Mouse (Mus musculus) heart, adult 2 months (tissue): Measurements from ENCODE around the gene Xylt2. TPM values are rescaled to one million over a fixed set of nuclear protein-coding genes. Genes with fewer than 3 reads are reported as not detected.

Experiments
- DNase-seq, 2 experiments: peaks; one replicate each; pipeline ENCODE4 v3.0.0; 2021
- H3K27ac ChIP-seq: fragments of 200-600 bp; 2 replicates; pipeline ENCODE4 v1.8.1; 2022
- H3K27me3 ChIP-seq: fragments of 200-500 bp; 2 replicates; pipeline ENCODE4 v1.6.1; 2012; ENCODE audit warnings: mild to moderate bottlenecking, low read length, inconsistent platforms, mixed read lengths; ENCODE audit not compliant: control insufficient read depth, insufficient read depth
- H3K36me3 ChIP-seq: fragments of 200-500 bp; 2 replicates; pipeline ENCODE4 v1.6.1; 2012; ENCODE audit warnings: low read length, inconsistent platforms; ENCODE audit not compliant: control insufficient read depth, insufficient read depth
- H3K4me1 ChIP-seq: fragments of 200-500 bp; 2 replicates; pipeline ENCODE4 v1.6.1; 2011; ENCODE audit warnings: low read length; ENCODE audit not compliant: control insufficient read depth, insufficient read depth
- H3K4me3 ChIP-seq: fragments of 200-600 bp; 2 replicates; pipeline ENCODE4 v1.8.1; 2022
- H3K79me2 ChIP-seq: fragments of 200-500 bp; replicated peaks from 2 replicates; pipeline ENCODE4 v1.6.1; 2012; ENCODE audit warnings: mild to moderate bottlenecking, inconsistent platforms, low read length, moderate library complexity, mixed read lengths; ENCODE audit not compliant: control insufficient read depth, insufficient read depth
- H3K9ac ChIP-seq: fragments of 200-500 bp; 2 replicates; pipeline ENCODE4 v1.6.1; 2012; ENCODE audit warnings: low read depth, mild to moderate bottlenecking, control low read depth, inconsistent platforms, low read length, mixed read lengths
- CTCF ChIP-seq: fragments of 200-600 bp; IDR thresholded peaks from 2 replicates; pipeline ENCODE4 v1.8.1; 2022; ENCODE audit warnings: antibody characterized with exemption, mild to moderate bottlenecking, moderate library complexity
- EP300 ChIP-seq: fragments of 200-500 bp; IDR thresholded peaks from 2 replicates; pipeline ENCODE4 v1.6.1; 2011; ENCODE audit warnings: low read depth, low read length, control low read depth; ENCODE audit not compliant: insufficient read depth
- POLR2A ChIP-seq: fragments of 200-500 bp; IDR thresholded peaks from 2 replicates; pipeline ENCODE4 v1.6.1; 2011; ENCODE audit warnings: mild to moderate bottlenecking, low read depth, low read length, control low read depth; ENCODE audit not compliant: insufficient read depth
- WGBS: fragments of 180-500 bp; shearing (Covaris S2); methylation state at CpG from one replicate; pipeline ENCODE4 v1.1.7; 2018; 5-methylcytosine and 5-hydroxymethylcytosine counted together
- intact Hi-C: fragments of 180-260 bp; cut with DNase I; formaldehyde crosslinking; loops from one replicate; pipeline ENCODE4 v1.15.1; 2025
- polyA plus RNA-seq: library from polyadenylated mRNA; depleted of rRNA; stranded (reverse); fragments of >200 nt; gene quantifications from 2 replicates; pipeline ENCODE4 v1.2.3, GENCODE M21; 2012
- total RNA-seq, 2 experiments: library from RNA; stranded (reverse); gene quantifications; 2 replicates each; pipeline ENCODE4 v1.2.3; 2021

Xylt2 gene
- total and polyA plus RNA-seq, 3 experiments: 7.2 to 11.6 (median 7.9) TPM

DNA sequence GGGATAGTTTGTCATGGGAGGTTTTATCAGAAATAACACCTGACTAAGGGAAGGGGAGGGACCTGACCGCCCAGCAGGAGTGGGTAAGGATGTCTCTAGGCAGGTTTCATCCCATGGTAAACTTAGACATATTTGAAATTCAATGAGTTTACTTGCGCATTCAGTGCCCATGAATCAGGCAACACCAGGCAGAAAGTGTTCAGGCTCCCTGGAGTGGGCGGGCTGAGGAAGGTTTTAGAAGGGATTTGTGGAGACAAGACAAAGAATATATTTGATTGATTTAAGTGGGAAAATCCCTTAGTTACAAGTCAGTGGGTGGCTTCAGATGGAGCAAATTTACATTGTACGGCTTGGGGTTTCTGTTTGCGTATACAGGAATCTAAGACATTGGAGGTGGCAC, 38.3 kb upstream of the Xylt2 start:
- 0 out of 2 replicates have a peak, but pooled peaks cover 1% of the 10 kb centered on the region for H3K27me3 ChIP-seq
- DNase-seq: no peak
- no peak overlapping the region for H3K9ac ChIP-seq
- no peak for TF ChIP-seq EP300
- no peak overlapping the region for H3K27ac ChIP-seq
- no peaks in the 10 kb centered on the region for H3K36me3 ChIP-seq
- H3K4me1 ChIP-seq: no peaks in the 10 kb centered on the region
- no peaks in the 10 kb centered on the region for H3K79me2 ChIP-seq
- 92% methylated on average over 5 of the region's 5 CpGs for WGBS
- intact Hi-C loops: loop anchor here (5.0 kb wide), 2 partner anchors 83 to 168 kb away; partner anchors contain the start of gene Rsad1
- no peak overlapping the region for H3K4me3 ChIP-seq

DNA sequence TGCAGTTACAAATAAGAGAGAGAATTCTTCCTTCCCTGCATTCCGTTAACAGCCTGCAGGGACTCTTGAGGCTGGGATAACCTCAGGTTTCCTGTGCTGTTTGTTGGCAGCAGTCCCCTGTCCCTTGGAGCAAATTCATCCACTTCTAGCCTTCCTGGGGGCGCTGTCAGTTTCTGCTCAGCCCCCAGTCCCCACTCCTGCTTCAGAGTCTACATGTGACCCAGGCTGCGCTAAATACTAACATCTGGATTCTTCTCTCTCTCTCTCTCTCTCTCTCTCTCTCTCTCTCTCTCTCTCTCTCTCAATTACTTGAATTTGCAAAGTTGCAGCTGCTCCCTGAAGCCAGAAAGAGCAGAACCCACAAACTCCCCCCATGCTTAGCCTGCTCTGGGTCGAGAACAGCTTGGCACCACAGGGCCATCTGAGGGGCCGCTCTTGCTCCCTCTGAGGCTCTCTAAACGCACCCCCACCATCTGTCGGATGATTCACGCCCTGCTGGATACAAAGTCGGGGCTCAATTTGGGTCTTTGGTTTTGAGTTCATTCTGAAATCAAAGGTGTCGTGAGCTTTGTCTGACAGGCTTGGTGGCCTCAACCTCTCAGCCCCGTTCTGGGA, 36.0 kb upstream of the Xylt2 start:
- intact Hi-C loops: no loop called here
- 32% methylated on average over 11 of the region's 11 CpGs for WGBS
- TF ChIP-seq POLR2A: no peak
- TF ChIP-seq EP300: no peak
- no peak for TF ChIP-seq CTCF

DNA sequence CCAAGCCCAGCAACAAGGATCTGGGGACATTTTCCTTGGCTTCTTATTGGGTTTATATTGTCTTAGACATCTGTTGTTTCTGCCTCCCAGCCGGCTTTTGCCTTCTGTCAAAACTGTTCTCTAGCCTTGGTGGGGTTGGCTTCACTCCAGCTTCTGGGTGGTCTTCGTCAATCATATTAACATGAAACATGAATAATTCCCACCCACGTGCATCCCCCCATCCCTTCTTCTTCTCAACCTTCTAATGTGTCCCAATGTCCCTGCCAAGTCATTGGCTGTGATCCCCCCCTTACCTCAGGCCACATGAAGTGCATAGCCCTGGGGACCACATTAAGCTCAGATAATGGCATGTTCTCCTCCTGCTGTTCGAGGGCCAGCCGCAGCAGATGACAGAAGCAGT, 27.2 kb upstream of the Xylt2 start, which contains the start of gene Gm11541:
Gene Gm11541 (minus strand): TSS at position 28 of the 400 bp plus-strand sequence.
- WGBS: 80% methylated on average over 5 of the region's 5 CpGs
- no peak for DNase-seq
- Histone ChIP-seq H3K4me3 (no peak within 1 kb of the TSS), H3K27me3 (no peaks in the 10 kb centered on the region), H3K79me2 (no peaks in the 10 kb centered on the region), H3K9ac (no peak within 1 kb of the TSS), H3K4me1 (no peaks in the 10 kb centered on the region), H3K36me3 (no peaks in the 10 kb centered on the region), H3K27ac (no peak within 1 kb of the TSS)
- TF ChIP-seq CTCF: no peak
- no peak for TF ChIP-seq EP300
- no peak for TF ChIP-seq POLR2A
- intact Hi-C loops: no loop called here

More for the DNA sequence above, 36.0 kb upstream of the Xylt2 start:
- H3K4me1 ChIP-seq: no peaks in the 10 kb centered on the region
- no peaks in the 10 kb centered on the region for H3K36me3 ChIP-seq
- no peaks in the 10 kb centered on the region for H3K79me2 ChIP-seq
- no peak overlapping the region for H3K9ac ChIP-seq
- H3K27ac ChIP-seq: no peak overlapping the region
- no peak for DNase-seq
- no peak overlapping the region for H3K4me3 ChIP-seq
- 0 out of 2 replicates have a peak, but pooled peaks cover 1% of the 10 kb centered on the region for H3K27me3 ChIP-seq

DNA sequence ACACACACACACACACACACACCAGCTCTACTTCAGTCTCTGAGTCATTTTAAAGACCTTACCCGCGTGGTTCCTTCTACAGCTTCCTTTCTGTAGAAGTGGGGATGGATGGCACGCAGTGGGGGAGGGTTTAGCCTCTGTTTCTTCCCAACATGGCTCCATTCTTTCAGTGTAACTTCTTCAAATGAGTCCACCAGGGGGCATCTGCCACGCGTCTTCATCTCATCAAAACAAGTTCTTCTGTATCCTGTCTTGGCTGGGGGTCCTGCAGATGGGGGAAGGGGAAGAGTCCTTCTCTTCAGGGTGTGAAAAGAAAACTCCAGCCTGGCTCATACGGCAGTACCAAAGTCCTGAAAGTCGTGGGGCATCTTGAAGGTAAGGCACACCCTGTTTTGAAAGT, 26.7 kb upstream of the Xylt2 start:
- Histone ChIP-seq H3K79me2 (no peaks in the 10 kb centered on the region), H3K27ac (no peak overlapping the region), H3K4me1 (no peaks in the 10 kb centered on the region), H3K9ac (no peak overlapping the region), H3K36me3 (no peaks in the 10 kb centered on the region), H3K4me3 (no peak overlapping the region), H3K27me3 (no peaks in the 10 kb centered on the region)
- no peak for DNase-seq
- 49% methylated on average over 7 of the region's 7 CpGs for WGBS
- no peak for TF ChIP-seq CTCF
- no peak for TF ChIP-seq POLR2A
- no peak for TF ChIP-seq EP300
- intact Hi-C loops: no loop called here

DNA sequence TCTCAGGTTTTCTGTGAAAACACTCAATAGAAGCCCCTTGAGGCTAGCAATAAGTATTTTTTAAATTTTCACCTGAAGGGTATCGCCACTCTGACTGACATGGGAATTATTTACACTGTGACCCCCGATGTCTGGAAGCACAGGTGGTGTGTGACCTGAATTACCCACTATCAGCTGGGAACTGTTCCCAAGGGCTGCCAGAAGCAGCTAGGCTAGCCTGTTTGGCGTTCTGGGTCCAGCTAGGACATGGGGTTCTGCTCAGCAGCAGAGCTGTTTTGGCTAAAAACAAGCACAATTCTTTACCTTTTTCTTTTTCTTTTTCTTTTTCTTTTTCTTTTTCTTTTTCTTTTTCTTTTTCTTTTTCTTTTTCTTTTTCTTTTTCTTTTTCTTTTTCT, 24.9 kb upstream of the Xylt2 start:
- intact Hi-C loops: no loop called here
- 60% methylated on average over 3 of the region's 3 CpGs for WGBS

DNA sequence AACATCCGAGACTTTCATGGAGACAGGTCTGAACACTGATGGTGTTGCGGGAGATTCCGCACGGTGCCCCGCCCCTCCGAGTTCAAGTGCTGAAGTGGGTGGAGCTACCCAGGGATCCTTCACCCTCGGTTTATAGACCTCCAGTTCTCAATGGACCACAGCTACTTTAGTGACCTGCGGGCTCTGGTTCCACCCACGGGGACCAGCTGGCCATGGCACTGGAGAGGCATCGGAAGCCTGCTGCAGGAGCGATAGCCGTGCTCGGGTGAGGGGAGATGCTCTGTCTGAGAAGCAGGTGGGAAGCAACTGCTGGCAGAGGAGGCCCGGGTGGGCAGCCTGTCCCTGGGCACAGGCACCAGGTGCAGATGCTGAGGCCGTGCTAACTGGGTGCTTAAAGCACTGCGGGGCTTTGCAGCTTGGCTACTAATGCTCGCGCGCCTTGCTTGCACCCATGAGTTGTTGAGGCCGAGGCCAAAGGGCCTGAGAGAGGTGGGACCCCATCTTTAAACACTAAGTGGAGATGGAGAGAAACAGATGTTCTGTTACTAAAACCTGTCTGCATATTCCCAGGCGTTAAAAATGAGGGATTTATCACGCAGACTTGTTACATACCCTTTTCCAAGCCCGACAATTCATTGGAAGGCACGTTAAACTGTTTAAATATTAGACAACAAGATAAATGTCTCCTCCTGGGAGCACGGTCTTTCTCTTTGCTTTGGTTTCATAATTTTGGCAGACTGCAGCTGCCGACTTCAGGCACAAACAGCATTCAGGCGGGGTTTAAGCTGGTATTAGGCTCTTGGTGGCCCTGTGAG, 24.3 kb upstream of the Xylt2 start:
- no peak overlapping the region for H3K27ac ChIP-seq
- H3K4me1 ChIP-seq: no peaks in the 10 kb centered on the region
- no peak overlapping the region for H3K4me3 ChIP-seq
- DNase-seq: no peak
- H3K27me3 ChIP-seq: no peaks in the 10 kb centered on the region
- H3K9ac ChIP-seq: no peak overlapping the region
- no peaks in the 10 kb centered on the region for H3K36me3 ChIP-seq
- no peak for TF ChIP-seq POLR2A
- TF ChIP-seq CTCF: no peak
- TF ChIP-seq EP300: no peak
- intact Hi-C loops: no loop called here
- 65% methylated on average over 27 of the region's 27 CpGs for WGBS
- no peaks in the 10 kb centered on the region for H3K79me2 ChIP-seq

More for the DNA sequence above, 24.9 kb upstream of the Xylt2 start:
- Histone ChIP-seq H3K4me1 (no peaks in the 10 kb centered on the region), H3K27ac (no peak overlapping the region), H3K9ac (no peak overlapping the region), H3K27me3 (no peaks in the 10 kb centered on the region), H3K79me2 (no peaks in the 10 kb centered on the region), H3K36me3 (no peaks in the 10 kb centered on the region), H3K4me3 (no peak overlapping the region)
- no peak for TF ChIP-seq CTCF
- TF ChIP-seq POLR2A: no peak
- no peak for TF ChIP-seq EP300
- DNase-seq: no peak
